Mouse (Mus musculus) midbrain, postnatal 0 days (tissue): ENCODE results near the gene Asf1a. TPM values are rescaled to one million over a fixed set of nuclear protein-coding genes. Genes with fewer than 3 reads are reported as not detected.
A peak's percentile ranks its signal among the peaks of the same experiment; 100 is the strongest.

Source experiments
- ATAC-seq: fragments of 200-750 bp; cut with Nextera tagmentation; 2 replicates; pipeline ENCODE4 v1.8.0; 2017; ENCODE audit warnings: moderate number of reproducible peaks, mild to moderate bottlenecking, moderate TSS enrichment, moderate library complexity; ENCODE audit not compliant: low FRiP score
- DNase-seq: peaks from one replicate; pipeline ENCODE4 v3.0.0-alpha.2; 2015; ENCODE audit warnings: low spot score
- H3K27ac ChIP-seq: fragments of 300-500 bp; sonication (generic); 2 replicates; pipeline ENCODE4 v1.5.1; 2014; ENCODE audit warnings: low read depth, mild to moderate bottlenecking, low read length, mixed read lengths
- H3K27me3 ChIP-seq: fragments of 300-500 bp; sonication (generic); 2 replicates; pipeline ENCODE4 v1.6.1; 2014; ENCODE audit warnings: low read length, control low read depth, mixed read lengths; ENCODE audit not compliant: insufficient read depth
- H3K36me3 ChIP-seq: fragments of 300-500 bp; sonication (generic); 2 replicates; pipeline ENCODE4 v1.6.1; 2014; ENCODE audit warnings: low read length, control low read depth, mixed read lengths; ENCODE audit not compliant: insufficient read depth
- H3K4me1 ChIP-seq: fragments of 300-500 bp; sonication (generic); 2 replicates; pipeline ENCODE4 v1.6.1; 2014; ENCODE audit warnings: mild to moderate bottlenecking, control low read depth, antibody characterized with exemption, low read length, mixed read lengths; ENCODE audit not compliant: insufficient read depth
- H3K4me2 ChIP-seq: fragments of 300-500 bp; sonication (generic); 2 replicates; pipeline ENCODE4 v1.6.1; 2014; ENCODE audit warnings: low read depth, mild to moderate bottlenecking, low read length, mixed read lengths; ENCODE audit not compliant: poor library complexity, severe bottlenecking
- H3K4me3 ChIP-seq: fragments of 300-500 bp; sonication (generic); 2 replicates; pipeline ENCODE4 v1.5.1; 2014; ENCODE audit warnings: low read depth, mild to moderate bottlenecking, low read length, moderate library complexity
- H3K9ac ChIP-seq: fragments of 300-500 bp; sonication (generic); replicated peaks from 2 replicates; pipeline ENCODE4 v1.6.1; 2014; ENCODE audit warnings: mild to moderate bottlenecking, low read length, moderate library complexity, mixed read lengths; ENCODE audit not compliant: poor library complexity, severe bottlenecking
- H3K9me3 ChIP-seq: fragments of 300-500 bp; sonication (generic); 2 replicates; pipeline ENCODE4 v1.6.1; 2016; ENCODE audit warnings: low read length, control low read depth
- CTCF ChIP-seq: IDR thresholded peaks from 2 replicates; pipeline ENCODE4 v1.5.1; 2016; ENCODE audit warnings: antibody characterized with exemption, mild to moderate bottlenecking
- WGBS: fragments of 180-500 bp; shearing (Covaris S2); extraction: QIAGEN DNeasy Blood & Tissue Kit; methylation state at CpG from one replicate; pipeline ENCODE4 v1.1.7; 2014; 5-methylcytosine and 5-hydroxymethylcytosine counted together
- polyA plus RNA-seq: library from polyadenylated mRNA; unstranded; fragments of >200 nt; fragmentation: Nextera tagmentation; extraction: Ambion mirVana; gene quantifications from 2 replicates; pipeline ENCODE4 v1.2.1, GENCODE M21; 2015
- total RNA-seq: library from RNA; depleted of rRNA; stranded (reverse); fragments of >200 nt; gene quantifications from 2 replicates; pipeline ENCODE4 v1.2.3, GENCODE M21; 2014

The Asf1a gene
- total and polyA plus RNA-seq, 2 experiments from 2014 or later, result 27.3 to 51.8 TPM

DNA sequence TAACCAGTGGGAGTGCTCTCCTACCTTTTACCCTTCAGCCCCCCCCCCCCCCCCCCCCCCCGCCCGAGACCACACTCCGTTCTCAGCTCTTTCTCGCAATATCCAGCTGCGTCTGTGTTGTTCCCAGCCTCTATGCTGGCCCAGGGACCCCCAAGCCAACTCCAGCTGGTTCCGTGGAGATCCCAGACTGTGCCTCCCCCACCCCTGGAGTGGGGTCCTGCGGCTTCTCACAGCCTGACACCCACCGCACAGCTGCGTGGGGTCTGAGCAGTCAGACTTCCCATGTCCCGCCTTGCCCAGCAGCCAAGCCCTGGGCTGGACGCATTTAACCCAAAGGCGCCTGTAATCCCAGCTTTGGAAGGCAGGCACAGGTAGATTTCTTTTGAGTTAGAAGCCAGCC is 15.5 kb upstream of the Asf1a start:
- no peak overlapping the region for H3K27ac ChIP-seq
- ATAC-seq (peak; percentile 45), DNase-seq (no peak)
- no peaks in the 10 kb centered on the region for H3K36me3 ChIP-seq
- WGBS, result 25% methylated on average over 7 of the region's 12 CpGs
- no peak for TF ChIP-seq CTCF
- peak overlapping the region; percentile 24; the same call in 1 of the 2 replicates for H3K9ac ChIP-seq
- no peaks in the 10 kb centered on the region for H3K4me1 ChIP-seq
- H3K4me3 ChIP-seq, result peak overlapping the region; percentile 30
- no peaks in the 10 kb centered on the region for H3K9me3 ChIP-seq
- peak overlapping the region; percentile 74 for H3K4me2 ChIP-seq
- no peaks in the 10 kb centered on the region for H3K27me3 ChIP-seq

DNA sequence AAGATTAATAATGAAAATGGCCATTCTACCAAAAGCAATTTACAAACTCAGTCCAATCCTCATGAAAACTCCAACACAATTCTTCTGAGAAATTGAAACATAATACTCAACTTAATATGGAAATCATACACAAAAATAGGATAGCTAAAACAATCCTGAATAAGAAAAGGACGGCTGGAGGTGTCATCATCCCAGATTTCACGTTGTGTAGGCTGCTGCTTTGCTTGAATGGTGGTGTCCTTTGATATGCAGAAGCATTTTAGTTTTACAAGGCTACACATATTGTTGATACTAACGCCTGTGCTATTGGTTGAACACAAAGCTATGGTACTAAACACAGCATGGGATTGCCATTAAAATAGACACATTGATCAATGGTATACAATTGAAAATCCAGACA is 10.8 kb upstream of the Asf1a start:
- H3K4me3 ChIP-seq, result no peak overlapping the region
- no peak for ATAC-seq
- WGBS, result 67% methylated on average over 3 of the region's 3 CpGs
- H3K9ac ChIP-seq, result no peak overlapping the region
- no peak overlapping the region for H3K4me2 ChIP-seq
- H3K27ac ChIP-seq, result no peak overlapping the region
- H3K4me1 ChIP-seq, result no peaks in the 10 kb centered on the region
- no peaks in the 10 kb centered on the region for H3K36me3 ChIP-seq
- no peak for TF ChIP-seq CTCF
- H3K27me3 ChIP-seq, result no peaks in the 10 kb centered on the region
- no peak for DNase-seq
- no peaks in the 10 kb centered on the region for H3K9me3 ChIP-seq

DNA sequence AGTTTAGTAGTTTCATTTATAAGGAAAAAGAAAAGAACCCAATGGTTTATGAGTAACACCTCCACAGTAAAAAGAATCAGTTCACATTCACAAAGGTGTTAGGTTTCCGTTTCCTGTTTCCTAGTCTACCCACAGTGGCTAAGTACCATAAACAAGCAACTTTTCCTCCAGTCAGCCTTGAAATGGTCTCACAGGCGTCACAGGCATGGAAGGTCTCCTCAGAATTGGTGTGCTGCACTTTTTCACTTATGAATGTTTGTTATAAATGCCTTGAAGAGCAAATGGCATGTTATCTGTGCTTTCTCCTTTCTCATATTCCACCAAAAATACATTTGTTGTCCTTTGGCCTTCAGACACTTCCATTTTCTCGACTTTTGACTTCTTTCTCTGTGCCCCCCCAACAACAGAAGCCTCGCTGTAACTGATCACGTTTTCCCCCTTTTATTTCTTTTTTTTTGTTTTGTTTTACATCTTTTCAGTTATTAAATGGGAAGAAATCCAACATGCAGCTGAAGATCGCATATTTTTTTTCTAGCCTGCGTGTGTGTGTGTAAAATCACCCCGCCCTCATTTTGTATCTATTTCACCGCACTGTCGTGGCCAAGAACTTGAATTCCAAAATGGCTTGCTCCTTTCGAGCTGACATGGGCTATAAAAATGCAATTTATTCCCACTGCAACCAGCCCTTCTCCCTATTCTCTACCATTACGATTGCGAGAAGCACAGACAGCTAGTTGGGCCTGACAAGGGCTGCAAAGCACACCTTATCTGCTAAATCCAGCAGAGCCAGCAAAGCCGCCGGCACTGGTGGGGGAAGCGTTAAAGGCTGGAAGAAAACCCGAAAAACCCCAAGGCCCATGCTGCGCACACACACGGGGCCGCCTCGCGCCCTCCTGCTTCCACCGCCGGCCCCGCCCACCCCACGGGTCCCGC is 547 bp upstream of the Asf1a start:
- ATAC-seq, result peak; percentile 55
- no peaks in the 10 kb centered on the region for H3K9me3 ChIP-seq
- H3K9ac ChIP-seq, result peak overlapping the region; percentile 71
- H3K27ac ChIP-seq, result peak overlapping the region; percentile 98
- peak overlapping the region; percentile 51 for H3K4me2 ChIP-seq
- DNase-seq, result no peak
- peak overlapping the region; percentile 86 for H3K4me3 ChIP-seq
- H3K36me3 ChIP-seq, result no peaks in the 10 kb centered on the region
- WGBS, result 8% methylated on average over 20 of the region's 27 CpGs
- no peak for TF ChIP-seq CTCF
- no peaks in the 10 kb centered on the region for H3K27me3 ChIP-seq
- H3K4me1 ChIP-seq, result peaks cover 3% of the 10 kb centered on the region; the same call in 1 of the 2 replicates

DNA sequence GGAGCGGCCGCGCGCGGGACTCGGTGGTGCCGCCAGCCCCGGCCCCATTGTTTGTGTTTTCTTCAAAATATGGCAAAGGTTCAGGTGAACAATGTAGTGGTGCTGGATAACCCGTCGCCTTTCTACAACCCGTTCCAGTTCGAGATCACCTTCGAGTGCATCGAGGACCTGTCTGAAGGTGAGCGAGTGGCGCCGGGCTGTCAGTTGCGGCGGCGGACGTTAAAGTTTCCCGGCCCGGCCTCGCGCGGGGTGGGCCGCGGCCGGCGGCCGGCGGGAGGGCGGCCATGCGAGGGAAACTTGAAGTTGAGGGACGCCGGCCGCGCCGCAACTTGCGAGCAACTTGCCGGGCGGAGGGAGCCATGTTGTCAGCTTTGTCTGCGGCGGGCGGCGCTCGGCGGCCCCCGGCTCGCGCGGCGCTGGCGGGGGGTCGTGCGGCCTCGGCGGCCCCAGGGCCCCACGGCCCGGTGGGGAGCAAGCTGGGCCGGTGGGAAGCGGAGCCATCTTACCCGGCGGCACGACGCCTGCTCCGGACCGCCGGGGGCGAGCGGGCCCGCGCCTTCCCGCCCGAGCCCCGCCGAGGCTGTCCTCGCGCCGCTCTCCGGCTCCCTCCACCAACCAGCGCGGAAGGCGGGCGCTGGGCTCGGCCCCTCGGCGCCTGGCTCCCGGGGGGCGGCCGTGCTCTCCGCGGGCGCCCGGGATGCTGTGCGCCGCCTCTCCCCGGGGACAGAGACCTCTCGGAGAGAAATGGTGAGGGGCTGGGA is 744 bp downstream of the Asf1a start:
- Histone ChIP-seq H3K27ac (peak overlapping the region; percentile 98), H3K36me3 (no peaks in the 10 kb centered on the region), H3K4me3 (peak overlapping the region; percentile 86), H3K9ac (peak overlapping the region; percentile 75), H3K4me2 (peak overlapping the region; percentile 73), H3K9me3 (no peaks in the 10 kb centered on the region), H3K4me1 (peaks cover 3% of the 10 kb centered on the region; the same call in 1 of the 2 replicates), H3K27me3 (no peaks in the 10 kb centered on the region)
- DNase-seq, result peak; percentile 27
- under 1% methylated on average over 78 of the region's 99 CpGs for WGBS
- no peak for TF ChIP-seq CTCF
- ATAC-seq, result peak; percentile 35; the same call in 1 of the 2 replicates

DNA sequence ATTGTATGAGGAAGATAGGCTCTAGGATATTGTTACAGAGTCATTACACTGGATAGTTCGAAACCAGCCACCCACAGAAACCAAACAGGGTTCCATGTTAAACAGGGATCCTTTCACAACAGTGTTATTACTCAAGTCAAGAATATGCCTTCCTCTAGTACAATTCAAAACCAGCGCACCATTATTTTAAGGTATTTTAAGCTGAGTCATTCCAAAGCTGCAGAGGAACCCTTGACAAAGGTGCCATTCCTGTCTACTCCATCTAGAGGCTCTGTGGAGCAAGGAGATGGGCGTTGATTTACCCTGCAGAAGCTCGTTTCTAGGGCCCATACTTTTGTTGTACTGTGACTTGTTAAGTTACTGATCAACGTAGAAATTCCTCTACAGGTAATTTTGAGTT is 2.3 kb downstream of the Asf1a start:
- DNase-seq, result no peak
- peaks cover 3% of the 10 kb centered on the region; the same call in 1 of the 2 replicates for H3K4me1 ChIP-seq
- H3K4me3 ChIP-seq, result no peak overlapping the region

More for the DNA sequence above, 2.3 kb downstream of the Asf1a start:
- WGBS, result 53% methylated on average over 5 of the region's 5 CpGs
- H3K9me3 ChIP-seq, result no peaks in the 10 kb centered on the region
- peaks cover 3% of the 10 kb centered on the region; the same call in 1 of the 2 replicates for H3K36me3 ChIP-seq
- no peak for TF ChIP-seq CTCF
- no peak overlapping the region for H3K9ac ChIP-seq
- H3K27ac ChIP-seq, result no peak overlapping the region
- no peaks in the 10 kb centered on the region for H3K27me3 ChIP-seq
- H3K4me2 ChIP-seq, result peak overlapping the region; percentile 23; the same call in 1 of the 2 replicates
- no peak for ATAC-seq
